Mouse (Mus musculus): ENCODE results near the gene Klhdc3. TPM values are rescaled to one million over a fixed set of nuclear protein-coding genes. Genes with fewer than 3 reads are reported as not detected.

Klhdc3 gene
- 68.4 and 78.1 TPM in 2 replicates for polyA plus RNA-seq (2012; rRNA removed)

DNA sequence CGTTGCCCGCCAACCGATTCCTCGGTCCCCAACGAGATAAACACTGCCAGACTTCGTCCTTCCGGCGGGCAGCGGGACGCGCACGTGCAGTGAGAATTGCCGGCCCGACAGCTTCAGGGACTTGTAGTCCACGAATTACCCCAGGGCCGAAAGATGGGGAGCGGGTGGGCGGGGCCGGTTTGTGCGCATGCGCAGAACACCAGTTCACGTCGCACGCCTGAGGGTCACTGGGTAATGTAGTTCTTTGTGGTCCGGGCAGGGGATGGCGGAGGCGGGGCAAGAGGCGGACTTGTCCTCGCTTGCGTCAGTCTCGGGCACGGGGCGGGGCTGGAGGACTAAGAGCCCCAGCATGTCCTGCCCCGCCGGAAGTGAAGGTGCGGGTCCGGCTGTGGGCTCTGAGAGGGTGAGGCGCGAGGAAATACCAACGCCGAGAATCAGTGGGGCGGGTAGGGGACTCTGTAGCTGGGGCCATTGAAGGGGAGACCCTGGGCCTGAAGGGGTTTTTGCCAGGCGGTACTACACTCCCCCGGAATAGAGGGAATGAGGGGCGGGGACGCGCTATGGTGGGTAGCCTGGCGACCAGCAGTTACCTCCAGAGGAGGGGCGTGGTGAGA lies at the start of gene Klhdc3:
Gene Klhdc3 (minus strand): TSS at position 155 of the 614 bp plus-strand sequence.
- Histone ChIP-seq H3K4me1 (ENCODE audit: control insufficient read depth, insufficient read depth, low read length) (peaks cover 6% of the 10 kb centered on the region; the same call in 1 of the 2 replicates), H3K4me3 (replicated peaks; ENCODE audit: extremely low read depth, low read depth, low read length) (peak within 1 kb of the TSS; percentile 75)
- TF ChIP-seq POLR2A (IDR thresholded peaks at IDR 0.05; ENCODE audit: borderline replicate concordance, extremely low read depth, low read depth, low read length): peak; percentile 58; the same call in 1 of the 2 replicates
- no peak for TF ChIP-seq CTCF (IDR thresholded peaks at IDR 0.05; ENCODE audit: insufficient read depth, low read length)
- DNase-seq: peak; percentile 93
- WGBS: under 1% methylated on average over 49 of the region's 49 CpGs

GRCm38 (mm10) chr17:46728904-46729318 lies 48.2 kb upstream of the Klhdc3 start, which contains the start of gene Gnmt:
Gene Gnmt (minus strand): TSS chr17:46729168.
- peak; percentile 68 for DNase-seq
- Histone ChIP-seq H3K4me3 (replicated peaks; ENCODE audit: extremely low read depth, low read depth, low read length) (peak within 1 kb of the TSS; percentile 35), H3K4me1 (ENCODE audit: control insufficient read depth, insufficient read depth, low read length) (no peaks in the 10 kb centered on the region)
- TF ChIP-seq POLR2A (IDR thresholded peaks at IDR 0.05; ENCODE audit: borderline replicate concordance, extremely low read depth, low read depth, low read length) (peak; percentile 36; the same call in 1 of the 2 replicates), CTCF (IDR thresholded peaks at IDR 0.05; ENCODE audit: insufficient read depth, low read length) (no peak)
- 21% methylated on average over 24 of the region's 24 CpGs for WGBS

GRCm38 (mm10) chr17:46728496-46728895 lies 47.8 kb upstream of the Klhdc3 start:
- Histone ChIP-seq H3K4me3 (replicated peaks; ENCODE audit: extremely low read depth, low read depth, low read length) (no peak overlapping the region), H3K4me1 (ENCODE audit: control insufficient read depth, insufficient read depth, low read length) (no peaks in the 10 kb centered on the region)
- no peak for DNase-seq
- WGBS: 36% methylated on average over 11 of the region's 11 CpGs
- TF ChIP-seq POLR2A (IDR thresholded peaks at IDR 0.05; ENCODE audit: borderline replicate concordance, extremely low read depth, low read depth, low read length): no peak
- TF ChIP-seq CTCF (IDR thresholded peaks at IDR 0.05; ENCODE audit: insufficient read depth, low read length): no peak

GRCm38 (mm10) chr17:46728021-46728420 lies 47.3 kb upstream of the Klhdc3 start:
- no peak overlapping the region for H3K4me3 ChIP-seq (replicated peaks; ENCODE audit: extremely low read depth, low read depth, low read length)
- H3K4me1 ChIP-seq (ENCODE audit: control insufficient read depth, insufficient read depth, low read length): no peaks in the 10 kb centered on the region
- no peak for DNase-seq
- peak; percentile 42; the same call in 1 of the 2 replicates for TF ChIP-seq CTCF (IDR thresholded peaks at IDR 0.05; ENCODE audit: insufficient read depth, low read length)
- TF ChIP-seq POLR2A (IDR thresholded peaks at IDR 0.05; ENCODE audit: borderline replicate concordance, extremely low read depth, low read depth, low read length): no peak
- WGBS: 34% methylated on average over 6 of the region's 6 CpGs

- 89% methylated on average over 11 of the region's 11 CpGs for WGBS
- no peak for DNase-seq
- H3K4me1 ChIP-seq (ENCODE audit: control insufficient read depth, insufficient read depth, low read length): no peaks in the 10 kb centered on the region
- H3K4me3 ChIP-seq (replicated peaks; ENCODE audit: extremely low read depth, low read depth, low read length): no peak overlapping the region
- TF ChIP-seq POLR2A (IDR thresholded peaks at IDR 0.05; ENCODE audit: borderline replicate concordance, extremely low read depth, low read depth, low read length) (no peak), CTCF (IDR thresholded peaks at IDR 0.05; ENCODE audit: insufficient read depth, low read length) (no peak)
These were observed 46.6 kb upstream of the Klhdc3 start for GRCm38 (mm10) chr17:46727271-46727670.

- H3K4me1 ChIP-seq (ENCODE audit: control insufficient read depth, insufficient read depth, low read length): no peaks in the 10 kb centered on the region
- 88% methylated on average over 26 of the region's 26 CpGs for WGBS
- no peak for TF ChIP-seq POLR2A (IDR thresholded peaks at IDR 0.05; ENCODE audit: borderline replicate concordance, extremely low read depth, low read depth, low read length)
- no peak for DNase-seq
- no peak overlapping the region for H3K4me3 ChIP-seq (replicated peaks; ENCODE audit: extremely low read depth, low read depth, low read length)
These were observed 45.3 kb upstream of the Klhdc3 start for GRCm38 (mm10) chr17:46725731-46726645.

GRCm38 (mm10) chr17:46725273-46725672 lies 44.6 kb upstream of the Klhdc3 start:
- TF ChIP-seq POLR2A (IDR thresholded peaks at IDR 0.05; ENCODE audit: borderline replicate concordance, extremely low read depth, low read depth, low read length) (no peak), CTCF (IDR thresholded peaks at IDR 0.05; ENCODE audit: insufficient read depth, low read length) (0 out of 2 replicates have a peak, but pooled peaks have one; percentile 16)
- DNase-seq: no peak
- 64% methylated on average over 9 of the region's 9 CpGs for WGBS
- no peak overlapping the region for H3K4me3 ChIP-seq (replicated peaks; ENCODE audit: extremely low read depth, low read depth, low read length)
- no peaks in the 10 kb centered on the region for H3K4me1 ChIP-seq (ENCODE audit: control insufficient read depth, insufficient read depth, low read length)

GRCm38 (mm10) chr17:46724477-46725084 lies 43.9 kb upstream of the Klhdc3 start:
- TF ChIP-seq POLR2A (IDR thresholded peaks at IDR 0.05; ENCODE audit: borderline replicate concordance, extremely low read depth, low read depth, low read length) (no peak), CTCF (IDR thresholded peaks at IDR 0.05; ENCODE audit: insufficient read depth, low read length) (no peak)
- DNase-seq: no peak
- WGBS: 82% methylated on average over 20 of the region's 20 CpGs
- no peaks in the 10 kb centered on the region for H3K4me1 ChIP-seq (ENCODE audit: control insufficient read depth, insufficient read depth, low read length)
- H3K4me3 ChIP-seq (replicated peaks; ENCODE audit: extremely low read depth, low read depth, low read length): no peak overlapping the region

DNA sequence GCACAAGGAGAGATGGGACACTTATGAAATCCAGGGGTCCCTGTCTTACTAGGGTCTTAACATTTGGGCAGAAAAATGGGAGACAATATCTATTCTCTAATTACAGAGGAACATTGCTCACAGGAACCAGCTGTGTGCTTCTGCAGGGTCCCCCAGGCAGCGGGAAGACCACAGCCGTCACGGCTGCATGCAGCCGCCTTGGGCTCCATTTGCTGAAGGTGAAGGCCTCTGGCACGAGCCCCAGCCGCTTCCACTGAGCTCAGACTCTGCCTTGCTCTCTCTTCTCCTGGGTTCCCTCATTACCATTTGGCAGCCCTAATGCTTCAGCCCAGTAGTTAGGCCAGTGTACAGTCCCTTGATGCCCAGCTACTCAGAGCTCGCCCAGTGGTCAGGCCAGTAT lies 40.4 kb upstream of the Klhdc3 start:
- no peak for DNase-seq
- Histone ChIP-seq H3K4me3 (replicated peaks; ENCODE audit: extremely low read depth, low read depth, low read length) (no peak overlapping the region), H3K4me1 (ENCODE audit: control insufficient read depth, insufficient read depth, low read length) (no peaks in the 10 kb centered on the region)
- no peak for TF ChIP-seq CTCF (IDR thresholded peaks at IDR 0.05; ENCODE audit: insufficient read depth, low read length)
- TF ChIP-seq POLR2A (IDR thresholded peaks at IDR 0.05; ENCODE audit: borderline replicate concordance, extremely low read depth, low read depth, low read length): no peak
- WGBS: 87% methylated on average over 7 of the region's 7 CpGs
